Comparison of ENCODE assay signal across 12 mouse cellular contexts in the genomic region with DNA sequence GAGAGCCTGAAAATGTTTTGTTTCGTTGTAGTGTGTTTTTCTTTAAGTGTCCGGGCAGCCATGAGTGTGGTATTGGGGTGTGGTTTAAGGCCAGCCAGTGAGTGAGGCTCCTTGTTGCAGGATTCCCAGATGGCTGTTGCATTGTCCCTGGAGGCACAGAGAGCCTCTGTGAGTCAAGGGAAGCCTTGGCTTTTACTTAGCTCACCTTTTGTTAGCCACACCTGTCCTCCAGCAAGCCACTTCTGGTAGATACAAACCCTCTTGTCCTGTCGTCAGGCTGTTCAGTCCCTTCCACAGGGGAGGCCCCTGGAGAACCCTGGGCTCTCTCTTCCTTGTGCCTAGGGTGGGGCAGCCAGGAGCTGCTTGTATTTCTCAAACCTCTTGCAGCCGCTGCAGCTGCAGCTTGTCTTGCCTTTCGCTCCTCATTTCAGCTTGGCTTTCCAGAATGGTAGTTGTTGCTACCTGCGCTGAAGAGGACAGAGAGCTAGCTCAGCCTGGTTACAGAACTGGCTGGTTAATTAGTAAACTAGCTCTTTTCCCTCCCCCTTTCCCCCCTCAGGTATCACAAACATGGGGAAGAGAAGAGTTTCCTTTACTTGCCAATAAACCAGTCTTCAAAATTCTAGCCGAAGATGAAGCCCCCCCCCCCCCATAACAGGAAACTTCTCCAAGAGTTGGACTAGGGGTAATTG.
DNase-seq lines count a peak whose midpoint lies in the region; ATAC-seq and TF ChIP-seq lines count a peak whose summit lies in the region.
"Had no signal": no experiment of that assay in that cellular context is flagged by ENCODE, and none has a peak within 500 bp of the region (broad histone marks: within the 10 kb centered on the region; RNA-seq: fewer than 3 reads in every experiment).

No protein-coding gene starts in this region.

- no peak overlapping the region for H3K9ac ChIP-seq in lung, embryonic 16.5 days (ENCODE audit: low read length)
- H3K9ac ChIP-seq: neural tube, embryonic 15.5 days had no signal

- H3K4me1 ChIP-seq in lung, embryonic 16.5 days (replicated peaks; ENCODE audit: control insufficient read depth, insufficient read depth, low read length): peaks cover 7% of the 10 kb centered on the region
- H3K4me1 ChIP-seq: neural tube, embryonic 15.5 days had no signal

- no peak for TF ChIP-seq CTCF in layer of hippocampus, adult 2 months (conservative IDR thresholded peaks at IDR 0.05)

- H3K4me3 ChIP-seq in lung, embryonic 16.5 days (ENCODE audit: low read length): no peak overlapping the region
- no peak overlapping the region for H3K4me3 ChIP-seq in layer of hippocampus, adult 2 months
- H3K4me3 ChIP-seq: neural tube, embryonic 15.5 days had no signal

- intact Hi-C loops in heart, postnatal 36 days (cut with DNase I): no loop called here

- H3K27ac ChIP-seq in lung, embryonic 16.5 days (ENCODE audit: low read length): no peak overlapping the region
- no peak overlapping the region for H3K27ac ChIP-seq in layer of hippocampus, adult 2 months
- H3K27ac ChIP-seq: neural tube, embryonic 15.5 days had no signal

- 0 out of 2 replicates have a peak, but pooled peaks have one; percentile 41 for ATAC-seq in lung, embryonic 16.5 days (ENCODE audit: low read depth)

- 44% methylated on average over 7 of the region's 7 CpGs for WGBS in lung, embryonic 16.5 days

- H3K36me3 ChIP-seq in lung, embryonic 16.5 days (ENCODE audit: control insufficient read depth, insufficient read depth, low read length): no peaks in the 10 kb centered on the region
- H3K36me3 ChIP-seq: G1E; neural tube, embryonic 15.5 days had no signal

- no peaks in the 10 kb centered on the region for H3K9me3 ChIP-seq in lung, embryonic 16.5 days (ENCODE audit: control insufficient read depth, low read length)
- H3K9me3 ChIP-seq: G1E; neural tube, embryonic 15.5 days had no signal

- H3K4me2 ChIP-seq in lung, embryonic 16.5 days (ENCODE audit: low read depth, low read length): peak overlapping the region; percentile 40; the same call in 1 of the 2 replicates
- H3K4me2 ChIP-seq: neural tube, embryonic 15.5 days had no signal

- no peaks in the 10 kb centered on the region for H3K27me3 ChIP-seq in lung, embryonic 16.5 days (ENCODE audit: control insufficient read depth, insufficient read depth, low read depth, low read length)
- H3K27me3 ChIP-seq: neural tube, embryonic 15.5 days had no signal

- DNase-seq in 3134 (ENCODE audit: extremely low read depth, insufficient read length, low spot score): peak; percentile 57
- peak; percentile 65 for DNase-seq in ZHBTc4 (ENCODE audit: low read depth, low spot score)
- DNase-seq in kidney, adult 9 months: peak; percentile 62
- DNase-seq in cerebellum, postnatal 14 days: no peak
- DNase-seq in heart, postnatal 36 days: no peak
- DNase-seq in layer of hippocampus, adult 2 months (ENCODE audit: low spot score in 2 of 2): no peak
- no peak for DNase-seq in spleen, postnatal 4 days (ENCODE audit: low spot score in 2 of 2)
- DNase-seq: cerebellum, postnatal 36 days; heart, postnatal 14 days had no signal

Comparison
In these comparisons a context has a peak if more than half of its experiments do, and no peak if none do; other contexts are left out.
1. DNase-seq: peak in 3134 (single experiment), ZHBTc4 (single experiment) and kidney, adult 9 months (single experiment); none in cerebellum, postnatal 14 days (0 of 2), heart, postnatal 36 days (0 of 2), layer of hippocampus, adult 2 months (0 of 2) and spleen, postnatal 4 days (0 of 2).